Mouse (Mus musculus): ENCODE results near the gene Nsa2. TPM values are rescaled to one million over a fixed set of nuclear protein-coding genes. Genes with fewer than 3 reads are reported as not detected.

Gene Nsa2
- 36.5 and 41.5 TPM in 2 replicates for total RNA-seq (2023)

DNA sequence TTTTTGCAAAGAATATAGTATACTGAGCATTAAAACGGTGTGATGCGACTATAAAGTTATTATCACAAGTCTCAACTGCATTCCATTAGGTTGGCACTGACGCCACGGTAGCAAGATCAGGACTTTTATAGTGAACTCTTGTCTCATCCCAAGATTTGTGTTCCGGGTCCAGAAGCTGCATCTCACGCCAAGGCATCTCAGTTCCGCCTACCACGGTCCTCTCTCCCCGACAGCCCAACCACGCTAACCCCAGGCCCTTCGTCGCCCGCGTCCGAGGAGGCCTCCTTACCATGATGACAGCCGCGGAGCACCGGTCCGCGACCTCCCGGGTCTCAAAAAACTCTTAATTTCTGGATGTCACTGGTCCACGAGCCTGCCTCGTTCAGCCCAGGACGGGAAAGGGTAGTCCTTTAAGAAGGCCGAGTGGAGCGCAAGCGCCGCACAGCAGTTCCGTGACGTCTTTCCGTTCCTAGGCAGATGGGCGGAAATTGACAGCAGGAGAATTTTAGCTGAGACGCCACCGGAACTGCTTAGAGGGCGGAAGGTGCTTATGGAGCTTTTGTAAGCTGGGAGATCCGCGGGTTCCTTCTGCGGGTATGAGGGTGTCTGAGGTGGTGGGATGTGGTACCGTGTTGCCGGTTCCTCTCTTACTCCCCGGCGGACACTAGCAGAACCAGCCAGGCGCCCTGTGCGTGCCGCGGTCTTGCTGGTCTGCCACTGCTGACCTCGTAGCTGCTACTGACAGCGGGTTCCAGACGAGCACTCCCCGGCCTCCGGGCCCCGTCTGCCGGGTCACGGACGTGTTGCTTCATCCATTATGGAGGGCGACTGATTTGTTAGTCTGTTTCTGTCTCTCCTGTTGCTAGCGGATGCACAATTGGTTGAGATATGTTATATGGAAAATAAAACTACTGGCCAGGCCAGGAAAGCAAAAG, at the start of gene Nsa2, which contains the start of gene Gfm2:
Gene Nsa2 (minus strand): TSS at position 472 of the 935 bp plus-strand sequence.
Gene Gfm2 (plus strand): TSS at position 472 of the 935 bp plus-strand sequence.

DNA sequence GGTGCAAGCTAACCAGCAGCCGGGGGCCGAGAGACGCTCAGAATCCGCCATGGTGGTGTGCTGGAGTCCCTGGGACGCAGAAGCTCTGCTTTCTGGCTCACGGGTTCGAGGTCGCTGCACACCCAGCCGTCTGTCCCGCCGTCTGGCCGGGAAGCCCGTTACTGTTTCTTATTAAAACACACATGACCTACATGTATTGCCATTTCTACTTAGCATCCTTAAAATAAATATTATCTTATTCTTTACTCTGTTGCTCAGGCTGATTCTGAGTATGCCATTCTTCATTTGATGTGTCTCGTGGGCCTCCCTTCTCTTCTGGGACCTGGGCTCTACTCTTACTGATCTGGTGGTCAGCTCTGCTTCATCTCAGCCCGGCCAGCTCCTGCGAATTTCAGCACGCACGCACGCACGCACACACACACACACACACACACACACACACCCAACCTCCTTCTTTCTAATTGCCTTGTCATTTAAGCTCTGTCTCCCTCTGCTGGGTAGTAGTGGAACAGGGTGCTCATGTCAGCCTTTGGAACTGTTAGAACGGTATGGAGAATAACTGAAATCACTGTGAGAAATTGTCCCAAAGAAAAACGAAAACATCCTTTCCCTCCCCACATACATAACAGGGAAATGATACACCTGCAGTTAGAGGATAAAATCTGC, 38.4 kb downstream of the Nsa2 start, which contains the start of gene Gm6169:
Gene Gm6169 (minus strand): TSS at position 51 of the 666 bp plus-strand sequence.

Other genes starting within 250 kb of the Nsa2 start
- gene Gcnt4, start 213.2 kb downstream of the Nsa2 start, total RNA-seq (2023): not detected in 2 replicates
- not detected in 2 replicates for gene 1700029F12Rik, start 103.6 kb downstream of the Nsa2 start, total RNA-seq (2023)
- not detected in 2 replicates for gene Fam169a, start 70.7 kb downstream of the Nsa2 start, total RNA-seq (2023)
- gene Gm6169, start 38.7 kb downstream of the Nsa2 start, total RNA-seq (2023): 3.6 TPM in 1 of 2 replicates, not detected in the other
- gene Gfm2, start within 50 bp of the Nsa2 start, total RNA-seq (2023): 8.8 and 10.9 TPM in 2 replicates
- 38.9 and 46.9 TPM in 2 replicates for gene Hexb, start 60.4 kb upstream of the Nsa2 start, total RNA-seq (2023)
- gene Enc1, start 103.2 kb upstream of the Nsa2 start, total RNA-seq (2023): 1.5 and 1.6 TPM in 2 replicates